Mouse (Mus musculus): ENCODE results near the gene Anp32a.

DNA sequence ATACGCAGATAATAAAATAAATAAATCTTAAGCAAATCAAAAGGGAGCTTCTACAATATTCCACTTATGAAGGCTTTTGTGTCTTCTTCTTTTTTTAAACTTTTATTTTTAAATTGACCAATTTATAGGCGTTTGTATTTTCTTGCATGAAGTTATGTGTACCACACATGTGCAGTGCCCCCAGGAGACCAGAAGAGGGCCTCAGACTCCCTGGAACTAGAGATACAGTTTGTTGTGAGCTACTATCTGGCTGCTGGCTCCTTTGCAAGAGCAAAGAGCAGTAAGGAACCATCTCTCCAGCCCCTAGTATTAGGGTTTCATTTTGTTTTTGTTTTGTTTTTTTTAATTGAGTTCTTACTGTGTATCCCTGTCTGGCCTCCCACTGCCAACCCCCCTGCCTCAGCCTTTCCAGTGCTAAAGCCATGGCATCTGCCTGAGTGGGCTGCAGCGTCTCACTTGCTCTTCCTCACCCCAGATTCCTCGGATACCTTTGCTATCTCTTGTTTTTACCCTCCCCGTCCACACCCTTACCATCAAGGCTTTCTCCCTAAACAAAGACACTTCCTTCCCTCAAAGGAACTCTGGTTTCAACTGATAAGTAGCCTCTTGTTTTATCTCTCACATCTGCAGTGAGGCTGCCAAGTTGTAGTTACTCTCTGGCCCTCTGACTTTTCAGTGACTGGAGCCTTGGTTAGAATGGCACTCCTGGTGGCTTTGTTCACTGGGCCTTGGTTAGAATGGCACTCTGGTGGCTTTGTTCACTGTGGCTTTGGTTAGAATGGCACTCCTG is 66.5 kb downstream of the Anp32a start:
- TF ChIP-seq CTCF (IDR thresholded peaks at IDR 0.05) (peak; percentile 56), POLR2A (IDR thresholded peaks at IDR 0.05; ENCODE audit: insufficient read depth, low read depth, low read length) (peak; percentile 60; the same call in 1 of the 2 replicates)

All from heart, adult 2 months (tissue).